Mouse (Mus musculus) adrenal gland (tissue): ENCODE data around the gene Hat1.
"Not testable (repeated sequence)": the region's sequence is repeated elsewhere in the genome, so short reads cannot be mapped to it uniquely, and the experiment has no call there.

Experiments used
- intact Hi-C: fragments of 180-260 bp; cut with DNase I; formaldehyde crosslinking; loops from one replicate; pipeline ENCODE4 v1.15.1; 2025
- long read RNA-seq, 2 experiments: library from polyadenylated mRNA; unstranded; transcript quantifications; one replicate each; pipeline ENCODE4 v2.0.0; 2020; ENCODE audit warnings: borderline replicate concordance in 1 of 2; ENCODE audit not compliant: insufficient replicate concordance in 1 of 2

Hat1 gene
- long read RNA-seq, experiment 1, transcript Hat1-201 (11 exons, 1,576 nt) = major isoform, 51 of 56 reads
- long read RNA-seq, experiment 1, partial matches to known transcripts = 5 of 56 reads
- long read RNA-seq, experiment 1, other reads (novel, unspliced or antisense) = 0 of 56 reads
- long read RNA-seq, experiment 2, transcript Hat1-201 (11 exons, 1,576 nt) = major isoform, 38 of 47 reads
- long read RNA-seq, experiment 2, partial matches to known transcripts = 7 of 47 reads
- long read RNA-seq, experiment 2, other reads (novel, unspliced or antisense) = 2 of 47 reads

- intact Hi-C loops = no loop called here
Measured at GRCm38 (mm10) chr2:71388951-71389763, at the start of gene Hat1. Hat1 (plus strand) TSS chr2:71388958.

DNA sequence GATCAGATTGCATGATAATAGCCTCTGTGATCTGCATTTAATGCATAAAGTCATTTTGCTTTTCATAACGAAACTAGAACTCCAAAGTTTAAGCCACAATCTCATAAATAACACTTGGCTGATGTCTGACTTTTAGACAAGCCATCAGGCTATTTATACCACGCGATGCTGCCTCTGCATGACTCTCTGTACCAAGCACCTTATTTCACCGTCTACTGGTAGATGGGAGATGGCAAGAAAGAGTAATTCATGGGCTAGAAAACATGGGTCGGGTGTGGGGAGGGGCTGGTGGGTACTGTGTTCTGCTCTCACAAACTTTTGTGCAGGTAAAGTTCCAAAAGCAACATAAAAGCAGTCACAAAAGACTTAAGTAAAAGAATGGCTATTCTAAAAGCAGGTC lies 48.6 kb upstream of the Hat1 start:
- intact Hi-C loops = no loop called here

DNA sequence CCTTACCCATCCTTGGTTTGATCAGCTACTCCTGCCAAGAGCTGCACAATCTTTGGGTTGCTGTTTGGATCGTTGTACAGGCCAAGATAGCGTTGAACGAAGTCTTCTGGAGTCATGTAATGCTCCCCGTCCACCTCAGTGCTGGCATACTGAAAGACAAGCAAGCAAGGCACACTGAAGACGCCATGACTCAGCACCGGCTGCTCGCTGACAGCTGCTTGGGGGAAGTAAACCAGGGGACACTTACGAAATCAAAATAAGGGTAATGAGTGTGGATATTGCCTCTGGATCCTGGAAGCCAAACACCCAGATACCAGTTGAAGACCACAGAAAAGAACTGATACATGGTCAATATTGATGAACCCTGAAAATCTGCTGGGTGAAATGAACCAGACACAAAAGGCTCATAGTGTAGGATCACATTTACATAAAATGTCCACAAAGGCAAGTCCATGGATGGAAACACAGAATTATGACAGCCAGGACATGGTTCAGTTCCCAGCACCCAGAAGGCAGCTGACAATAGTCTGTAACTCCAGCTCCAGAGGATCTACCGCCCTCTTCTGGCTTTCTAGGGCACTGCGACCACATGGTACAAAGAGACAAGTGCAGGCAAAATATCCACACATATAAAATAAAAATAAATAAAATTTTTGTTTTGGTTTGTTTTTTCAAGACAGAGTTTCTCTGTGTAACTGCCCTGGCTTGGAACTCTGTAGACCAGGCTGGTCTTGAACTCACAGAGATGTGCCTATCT lies 44.7 kb upstream of the Hat1 start:
- intact Hi-C loops = no loop called here

DNA sequence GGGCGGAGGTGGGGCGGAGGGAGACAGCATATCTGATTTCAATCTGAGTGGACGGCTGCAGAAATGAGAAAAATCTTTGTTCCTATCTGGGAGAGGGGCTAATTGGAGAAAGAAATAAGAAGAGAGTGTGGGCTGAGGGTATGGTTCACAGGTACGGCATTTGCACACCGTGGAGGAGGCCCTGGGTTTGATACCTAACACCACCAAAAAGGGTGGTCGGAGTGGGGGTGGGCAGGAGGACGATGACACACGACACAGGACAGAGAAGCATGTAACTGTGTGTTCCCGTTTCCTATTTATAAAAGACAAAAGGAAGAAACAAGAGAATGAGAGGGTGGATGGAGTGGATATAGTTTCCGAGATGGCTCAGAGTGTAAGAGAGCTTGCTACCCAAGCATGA lies 41.6 kb upstream of the Hat1 start:
- intact Hi-C loops = no loop called here

GRCm38 (mm10) chr2:71347732-71348490 lies 40.8 kb upstream of the Hat1 start:
- intact Hi-C loops = no loop called here

- intact Hi-C loops = no loop called here
Measured at GRCm38 (mm10) chr2:71349511-71349910, 39.2 kb upstream of the Hat1 start.

- intact Hi-C loops = no loop called here
Measured at GRCm38 (mm10) chr2:71350181-71350580, 38.6 kb upstream of the Hat1 start.

DNA sequence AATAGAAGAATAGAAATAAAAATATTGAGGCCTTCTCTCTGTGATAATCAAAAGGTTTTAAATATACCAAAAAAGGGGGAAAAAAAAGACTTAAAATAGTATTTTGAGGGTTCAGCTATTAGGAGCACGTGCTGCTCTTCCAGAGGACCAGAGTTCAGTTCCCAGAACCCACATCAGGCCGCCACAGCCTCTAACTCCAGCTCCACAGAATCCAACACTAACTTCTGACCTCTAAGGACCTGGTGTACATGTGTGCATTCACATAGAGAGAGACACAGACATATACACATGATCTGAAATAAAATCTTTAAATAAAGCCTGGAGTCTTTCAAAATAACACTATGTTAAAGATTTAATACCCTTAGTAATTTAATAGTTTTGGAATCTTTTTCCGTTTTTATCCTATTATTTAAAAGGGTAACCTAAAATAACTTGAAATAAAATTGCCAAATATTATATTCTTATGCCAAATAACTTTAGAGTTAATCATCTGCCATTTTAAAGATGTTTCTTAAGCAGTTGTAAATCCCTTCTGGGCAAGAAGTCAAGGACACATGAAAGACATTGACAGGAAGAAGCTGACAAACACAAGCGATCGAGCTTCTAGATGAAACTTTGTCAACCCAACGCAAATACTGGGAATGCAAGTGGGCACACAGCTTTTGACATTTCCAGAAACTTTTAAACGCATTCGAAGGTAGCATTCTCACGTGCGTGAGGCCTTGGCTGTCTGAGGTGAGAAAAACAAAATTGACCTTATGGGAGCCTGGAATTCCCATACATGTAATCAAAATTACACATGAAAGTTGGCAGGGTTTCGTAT lies 37.6 kb upstream of the Hat1 start:
- intact Hi-C loops = no loop called here

DNA sequence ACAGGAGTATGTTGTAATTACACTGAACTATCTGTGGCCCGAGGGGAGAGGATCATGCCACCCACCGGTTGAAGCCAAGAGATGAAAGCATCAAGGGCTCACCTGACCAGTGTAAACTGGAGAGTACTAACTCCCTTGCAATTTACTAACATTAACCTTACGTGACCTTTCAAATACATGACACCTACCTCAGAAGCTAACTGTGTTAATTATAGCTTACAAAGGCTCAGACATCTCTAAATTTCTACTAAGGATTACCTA lies 37.1 kb upstream of the Hat1 start:
- intact Hi-C loops = no loop called here

GRCm38 (mm10) chr2:71353306-71354054 lies 35.3 kb upstream of the Hat1 start:
- intact Hi-C loops = no loop called here

- intact Hi-C loops = no loop called here
Measured at GRCm38 (mm10) chr2:71354055-71354425, 34.7 kb upstream of the Hat1 start.

DNA sequence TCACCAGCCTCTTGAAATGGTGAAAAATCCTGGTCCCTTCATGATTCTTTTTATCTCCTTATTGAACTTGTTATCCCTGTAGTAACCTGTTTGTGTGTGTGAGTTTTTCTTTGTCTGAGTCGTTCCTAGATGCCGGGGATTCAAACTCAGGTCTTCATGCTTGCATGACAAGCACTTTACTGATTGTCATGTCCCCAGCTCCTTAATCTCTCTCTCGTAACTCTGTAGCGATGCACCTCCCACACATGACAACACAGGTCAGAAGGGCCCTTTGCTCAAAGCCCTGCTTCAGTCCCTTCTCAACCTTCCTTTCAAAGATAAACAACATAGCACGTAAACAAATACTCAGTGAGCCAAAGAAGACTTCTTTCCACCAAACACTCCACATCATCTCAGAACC lies 30.4 kb upstream of the Hat1 start:
- intact Hi-C loops = no loop called here

- intact Hi-C loops = no loop called here
Measured at GRCm38 (mm10) chr2:71360192-71360591, 28.6 kb upstream of the Hat1 start.

DNA sequence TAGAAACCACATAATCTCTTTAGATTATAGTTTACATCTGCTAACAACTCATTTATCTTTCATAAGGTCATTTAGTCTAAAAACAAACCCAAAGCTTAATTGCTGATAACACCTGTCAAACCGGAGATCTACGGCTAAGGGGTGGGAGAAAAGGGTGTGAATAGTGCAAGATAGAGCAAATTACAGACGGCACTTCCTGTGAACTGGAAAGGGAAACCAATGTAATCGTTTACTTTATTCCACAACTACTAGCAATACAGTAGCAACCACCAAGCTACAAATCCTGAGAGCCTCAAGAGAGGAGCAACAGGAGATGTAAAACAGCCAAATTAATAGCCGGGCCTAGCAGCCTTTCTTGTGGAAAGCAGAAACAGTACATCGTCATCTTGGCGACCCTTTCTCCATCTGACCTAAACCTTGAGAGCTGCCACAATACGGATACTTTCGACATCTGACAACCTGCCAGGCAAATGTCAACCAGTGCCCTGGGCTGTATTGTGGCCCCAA lies 22.1 kb upstream of the Hat1 start:
- intact Hi-C loops = loop anchor here (5.0 kb wide), 1 partner anchor 34 kb away; no protein-coding TSS in a partner anchor

GRCm38 (mm10) chr2:71367125-71367880 lies 21.5 kb upstream of the Hat1 start, which contains the start of gene Slc25a12:
Slc25a12 (minus strand) TSS chr2:71367749.
- intact Hi-C loops = loop anchor here (5.0 kb wide), 1 partner anchor 35 kb away; no protein-coding TSS in a partner anchor

DNA sequence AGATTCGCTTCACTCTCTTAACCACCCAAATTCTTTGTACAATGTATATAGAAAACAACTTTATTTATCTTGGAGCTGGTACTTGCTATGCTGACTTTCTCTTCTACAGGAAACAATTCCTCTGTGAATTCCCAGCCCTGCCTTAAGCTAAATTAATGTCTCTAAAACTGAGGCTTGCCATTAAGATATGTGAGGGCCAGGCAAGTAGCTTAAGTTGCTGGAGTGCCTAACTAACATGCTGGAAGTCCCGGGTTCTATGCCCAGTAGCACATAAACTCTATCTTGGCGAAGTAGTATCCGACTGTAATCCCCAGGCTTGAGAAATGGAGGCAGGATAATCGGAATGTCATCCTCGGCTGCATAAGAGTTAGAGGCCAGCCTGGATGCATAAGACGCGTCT lies 20.7 kb upstream of the Hat1 start:
- intact Hi-C loops = loop anchor here (5.0 kb wide), 1 partner anchor 36 kb away; no protein-coding TSS in a partner anchor

DNA sequence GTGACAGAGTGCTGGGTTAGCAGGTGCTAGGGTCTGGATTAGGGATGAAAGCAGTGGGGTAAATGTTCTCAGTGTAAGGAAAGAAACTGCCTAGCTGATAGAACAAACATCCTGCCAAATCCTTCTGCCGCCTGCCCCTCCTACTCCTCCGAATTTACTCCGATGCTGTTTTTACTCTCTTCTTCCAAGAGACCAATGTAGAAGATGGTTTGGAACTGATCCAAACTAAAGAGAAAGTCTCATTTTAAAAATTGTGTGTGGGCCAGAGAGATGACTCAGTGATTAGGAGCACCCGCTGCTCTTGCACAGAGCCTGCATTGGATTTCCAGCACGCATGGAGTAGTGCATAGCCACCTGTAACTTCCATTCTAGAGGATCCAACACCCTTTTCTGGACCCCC lies 17.0 kb upstream of the Hat1 start:
- intact Hi-C loops = no loop called here

GRCm38 (mm10) chr2:71372261-71372660 lies 16.5 kb upstream of the Hat1 start:
- intact Hi-C loops = not testable (repeated sequence)
